Mouse (Mus musculus): ENCODE results near the gene Olfr655. TPM values are rescaled to one million over a fixed set of nuclear protein-coding genes. Genes with fewer than 3 reads are reported as not detected.

The Olfr655 gene
- total and polyA plus RNA-seq, 2 experiments = not detected

DNA sequence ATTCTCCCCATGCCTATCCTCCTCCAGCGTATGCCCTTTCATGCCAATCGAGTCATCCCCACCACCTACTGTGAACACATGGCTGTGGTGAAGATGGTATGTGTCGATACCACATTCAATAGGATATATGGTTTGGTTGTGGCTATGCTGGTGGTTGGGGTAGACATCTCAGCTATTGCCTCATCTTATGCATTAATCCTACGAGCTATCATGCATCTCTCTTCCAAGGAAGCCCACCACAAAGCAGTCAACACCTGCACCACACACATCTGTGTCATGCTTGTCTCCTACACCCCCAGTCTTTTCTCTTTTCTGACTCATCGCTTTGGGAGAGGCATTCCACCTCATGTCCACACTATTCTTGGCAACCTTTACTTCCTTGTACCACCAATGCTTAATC is 13.3 kb downstream of the Olfr655 start:
- H3K27ac ChIP-seq (replicated peaks; ENCODE audit: insufficient read depth, low read depth, low read length) = no peak overlapping the region
- no peaks in the 10 kb centered on the region for H3K4me1 ChIP-seq (ENCODE audit: control insufficient read depth, insufficient read depth, low read length)
- no peaks in the 10 kb centered on the region for H3K27me3 ChIP-seq (ENCODE audit: control insufficient read depth, insufficient read depth, low read length)
- no peaks in the 10 kb centered on the region for H3K36me3 ChIP-seq (ENCODE audit: control insufficient read depth, insufficient read depth, low read length)
- H3K4me3 ChIP-seq (ENCODE audit: insufficient read depth, low read depth, low read length) = no peak overlapping the region
- no peaks in the 10 kb centered on the region for H3K79me2 ChIP-seq (ENCODE audit: control insufficient read depth, insufficient read depth, low read length)
- no peak for TF ChIP-seq CTCF (IDR thresholded peaks at IDR 0.05; ENCODE audit: low read depth, low read length)
- no peak for TF ChIP-seq POLR2A (IDR thresholded peaks at IDR 0.05; ENCODE audit: extremely low read depth, insufficient read depth, low read length)
- H3K9ac ChIP-seq (ENCODE audit: low read depth, low read length) = no peak overlapping the region
- DNase-seq (ENCODE audit: extremely low read depth, low read depth, low spot score) = no peak
- 73% methylated on average over 5 of the region's 5 CpGs for WGBS

DNA sequence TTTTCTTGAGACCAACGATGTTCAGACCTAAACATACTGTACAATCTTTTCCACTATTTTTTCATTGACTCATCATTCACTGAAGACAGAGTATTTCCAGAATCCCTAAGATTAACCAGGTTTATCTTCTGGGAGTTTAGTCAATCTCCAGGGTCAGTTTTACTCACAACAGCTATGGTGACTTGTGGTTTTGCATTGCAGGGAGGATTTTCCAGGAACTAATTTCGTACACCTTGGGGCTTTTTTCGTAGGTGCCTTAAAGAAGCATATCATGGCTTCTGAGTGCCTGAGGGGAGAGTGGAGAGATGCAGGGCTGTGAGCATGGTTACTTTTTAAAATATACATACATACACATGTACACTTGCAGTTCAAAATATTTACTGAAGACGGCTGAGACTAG is 14.9 kb downstream of the Olfr655 start, which contains the start of gene Olfr654:
Olfr654 (plus strand) TSS at position 301 of the 400 bp plus-strand sequence.
- Histone ChIP-seq H3K27ac (replicated peaks; ENCODE audit: insufficient read depth, low read depth, low read length) (no peak within 1 kb of the TSS), H3K27me3 (ENCODE audit: control insufficient read depth, insufficient read depth, low read length) (no peaks in the 10 kb centered on the region), H3K4me3 (ENCODE audit: insufficient read depth, low read depth, low read length) (no peak within 1 kb of the TSS), H3K79me2 (ENCODE audit: control insufficient read depth, insufficient read depth, low read length) (no peaks in the 10 kb centered on the region), H3K36me3 (ENCODE audit: control insufficient read depth, insufficient read depth, low read length) (no peaks in the 10 kb centered on the region), H3K4me1 (ENCODE audit: control insufficient read depth, insufficient read depth, low read length) (no peaks in the 10 kb centered on the region), H3K9ac (ENCODE audit: low read depth, low read length) (no peak within 1 kb of the TSS)
- TF ChIP-seq POLR2A (IDR thresholded peaks at IDR 0.05; ENCODE audit: extremely low read depth, insufficient read depth, low read length) (no peak), CTCF (IDR thresholded peaks at IDR 0.05; ENCODE audit: low read depth, low read length) (no peak)
- DNase-seq (ENCODE audit: extremely low read depth, low read depth, low spot score) = no peak
- WGBS = 76% methylated on average over 4 of the region's 4 CpGs

- no peak overlapping the region for H3K27ac ChIP-seq (replicated peaks; ENCODE audit: insufficient read depth, low read depth, low read length)
- TF ChIP-seq POLR2A (IDR thresholded peaks at IDR 0.05; ENCODE audit: extremely low read depth, insufficient read depth, low read length) = no peak
- TF ChIP-seq CTCF (IDR thresholded peaks at IDR 0.05; ENCODE audit: low read depth, low read length) = no peak
- no peaks in the 10 kb centered on the region for H3K4me1 ChIP-seq (ENCODE audit: control insufficient read depth, insufficient read depth, low read length)
- no peaks in the 10 kb centered on the region for H3K79me2 ChIP-seq (ENCODE audit: control insufficient read depth, insufficient read depth, low read length)
- no peak overlapping the region for H3K4me3 ChIP-seq (ENCODE audit: insufficient read depth, low read depth, low read length)
- DNase-seq (ENCODE audit: extremely low read depth, low read depth, low spot score) = no peak
- 82% methylated on average over 4 of the region's 4 CpGs for WGBS
- no peaks in the 10 kb centered on the region for H3K27me3 ChIP-seq (ENCODE audit: control insufficient read depth, insufficient read depth, low read length)
- H3K36me3 ChIP-seq (ENCODE audit: control insufficient read depth, insufficient read depth, low read length) = no peaks in the 10 kb centered on the region
- H3K9ac ChIP-seq (ENCODE audit: low read depth, low read length) = no peak overlapping the region
These were observed 20.1 kb downstream of the Olfr655 start for GRCm38 (mm10) chr7:104581429-104581828.

DNA sequence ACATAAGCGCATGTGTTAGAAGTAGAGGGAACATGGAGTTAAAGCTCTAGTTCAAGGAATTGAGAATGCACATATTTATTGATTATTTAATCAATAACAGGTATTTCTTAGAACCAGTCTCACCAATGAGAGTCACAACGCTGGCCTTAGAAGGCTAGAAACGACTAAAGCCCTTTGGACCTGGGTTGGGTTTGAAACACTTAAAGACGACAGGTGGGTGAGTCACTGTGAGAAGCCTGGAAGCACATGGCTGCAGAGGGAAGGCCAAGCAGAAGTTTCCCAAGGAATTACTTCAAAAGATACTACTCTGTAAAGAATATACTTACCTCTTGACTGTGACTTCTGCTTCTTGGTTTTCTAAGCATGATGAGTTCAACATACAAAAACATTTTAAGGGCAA is 20.7 kb downstream of the Olfr655 start:
- TF ChIP-seq POLR2A (IDR thresholded peaks at IDR 0.05; ENCODE audit: extremely low read depth, insufficient read depth, low read length) (no peak), CTCF (IDR thresholded peaks at IDR 0.05; ENCODE audit: low read depth, low read length) (no peak)
- Histone ChIP-seq H3K4me3 (ENCODE audit: insufficient read depth, low read depth, low read length) (no peak overlapping the region), H3K27ac (replicated peaks; ENCODE audit: insufficient read depth, low read depth, low read length) (no peak overlapping the region), H3K27me3 (ENCODE audit: control insufficient read depth, insufficient read depth, low read length) (no peaks in the 10 kb centered on the region), H3K4me1 (ENCODE audit: control insufficient read depth, insufficient read depth, low read length) (no peaks in the 10 kb centered on the region), H3K9ac (ENCODE audit: low read depth, low read length) (no peak overlapping the region), H3K36me3 (ENCODE audit: control insufficient read depth, insufficient read depth, low read length) (no peaks in the 10 kb centered on the region), H3K79me2 (ENCODE audit: control insufficient read depth, insufficient read depth, low read length) (no peaks in the 10 kb centered on the region)
- WGBS = 79% methylated on average over 4 of the region's 4 CpGs
- DNase-seq (ENCODE audit: extremely low read depth, low read depth, low spot score) = no peak

DNA sequence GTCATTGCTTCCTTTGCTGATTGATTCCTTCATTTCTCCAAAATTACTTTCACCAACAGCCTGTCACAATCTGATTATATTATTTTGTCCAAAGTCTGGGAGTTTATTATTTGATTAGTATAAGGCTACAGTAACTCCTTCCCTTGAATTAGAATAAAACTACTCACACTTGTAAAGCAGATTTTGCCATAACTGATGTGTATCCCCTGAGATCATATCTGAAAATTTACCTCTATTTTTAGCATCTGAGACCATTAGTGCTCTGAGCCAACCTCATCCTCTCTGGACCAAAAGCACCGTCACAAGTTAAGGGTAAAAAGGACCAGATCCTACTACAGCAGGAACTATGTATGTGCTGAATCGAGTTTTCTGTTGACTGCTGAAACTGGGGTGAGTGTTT is 24.6 kb downstream of the Olfr655 start, which contains the start of gene Olfr653:
Olfr653 (plus strand) TSS at position 301 of the 400 bp plus-strand sequence.
- no peak for DNase-seq (ENCODE audit: extremely low read depth, low read depth, low spot score)
- Histone ChIP-seq H3K27ac (replicated peaks; ENCODE audit: insufficient read depth, low read depth, low read length) (no peak within 1 kb of the TSS), H3K36me3 (ENCODE audit: control insufficient read depth, insufficient read depth, low read length) (no peaks in the 10 kb centered on the region), H3K27me3 (ENCODE audit: control insufficient read depth, insufficient read depth, low read length) (no peaks in the 10 kb centered on the region), H3K9ac (ENCODE audit: low read depth, low read length) (no peak within 1 kb of the TSS), H3K4me1 (ENCODE audit: control insufficient read depth, insufficient read depth, low read length) (no peaks in the 10 kb centered on the region), H3K79me2 (ENCODE audit: control insufficient read depth, insufficient read depth, low read length) (no peaks in the 10 kb centered on the region), H3K4me3 (ENCODE audit: insufficient read depth, low read depth, low read length) (no peak within 1 kb of the TSS)
- TF ChIP-seq CTCF (IDR thresholded peaks at IDR 0.05; ENCODE audit: low read depth, low read length) (no peak), POLR2A (IDR thresholded peaks at IDR 0.05; ENCODE audit: extremely low read depth, insufficient read depth, low read length) (no peak)
- 61% methylated on average over 2 of the region's 2 CpGs for WGBS

GRCm38 (mm10) chr7:104560601-104561000 is 41.0 kb downstream of the Olfr655 start, which contains the start of gene Olfr652:
Gene Olfr652, plus strand, starts transcription at chr7:104560901.
- Histone ChIP-seq H3K4me3 (ENCODE audit: insufficient read depth, low read depth, low read length) (no peak within 1 kb of the TSS), H3K27me3 (ENCODE audit: control insufficient read depth, insufficient read depth, low read length) (no peaks in the 10 kb centered on the region), H3K79me2 (ENCODE audit: control insufficient read depth, insufficient read depth, low read length) (no peaks in the 10 kb centered on the region), H3K9ac (ENCODE audit: low read depth, low read length) (no peak within 1 kb of the TSS), H3K36me3 (ENCODE audit: control insufficient read depth, insufficient read depth, low read length) (no peaks in the 10 kb centered on the region), H3K4me1 (ENCODE audit: control insufficient read depth, insufficient read depth, low read length) (no peaks in the 10 kb centered on the region), H3K27ac (replicated peaks; ENCODE audit: insufficient read depth, low read depth, low read length) (no peak within 1 kb of the TSS)
- DNase-seq (ENCODE audit: extremely low read depth, low read depth, low spot score) = no peak
- no peak for TF ChIP-seq POLR2A (IDR thresholded peaks at IDR 0.05; ENCODE audit: extremely low read depth, insufficient read depth, low read length)
- TF ChIP-seq CTCF (IDR thresholded peaks at IDR 0.05; ENCODE audit: low read depth, low read length) = no peak

Data from liver, adult 2 months (tissue).